Mouse (Mus musculus) myocyte (in vitro differentiated cells): ENCODE data around the gene Olfr56.

Source experiments
- CEBPB ChIP-seq: IDR thresholded peaks from 2 replicates; pipeline ENCODE4 v1.6.1; 2011; ENCODE audit warnings: mild to moderate bottlenecking, moderate library complexity; ENCODE audit not compliant: poor library complexity, insufficient read depth, severe bottlenecking
- E2F4 ChIP-seq: IDR thresholded peaks from one replicate; pipeline ENCODE4 v1.6.1; 2011; ENCODE audit warnings: mild to moderate bottlenecking, control low read depth, moderate library complexity; ENCODE audit not compliant: insufficient read depth
- MAX ChIP-seq: IDR thresholded peaks from one replicate; pipeline ENCODE4 v1.6.1; 2011; ENCODE audit warnings: low read depth, mild to moderate bottlenecking, control low read depth
- POLR2A ChIP-seq: IDR thresholded peaks from one replicate; pipeline ENCODE4 v1.6.1; 2011; ENCODE audit warnings: low read depth, mild to moderate bottlenecking, control low read depth, moderate library complexity; ENCODE audit not compliant: insufficient read length
- POLR2AphosphoS2 ChIP-seq: IDR thresholded peaks from one replicate; pipeline ENCODE4 v1.6.1; 2011; ENCODE audit warnings: low read depth, control low read depth; ENCODE audit not compliant: insufficient read length

DNA sequence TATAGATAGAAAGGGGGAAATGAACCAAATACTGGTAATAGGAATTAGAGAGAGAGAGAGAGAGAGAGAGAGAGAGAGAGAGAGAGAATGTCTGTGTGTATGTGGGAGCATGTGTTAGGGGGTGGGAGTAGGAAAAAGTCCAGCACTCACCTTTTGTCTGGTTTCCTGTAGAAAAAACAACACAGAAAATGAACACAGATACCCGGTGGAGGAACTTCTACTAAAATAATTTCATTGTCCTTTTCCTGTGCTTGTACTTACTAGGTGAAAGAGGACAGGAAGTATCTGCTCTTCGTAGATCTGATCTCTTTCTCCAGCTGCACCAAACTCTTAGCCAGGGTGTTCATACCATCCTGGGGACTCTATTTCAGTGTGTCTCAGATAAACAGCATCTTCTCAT lies 135.5 kb downstream of the Olfr56 start:
- TF ChIP-seq POLR2A (no peak), POLR2AphosphoS2 (no peak), MAX (no peak), CEBPB (no peak), E2F4 (no peak)
